Mouse (Mus musculus): Measurements from ENCODE around the gene Cmpk2. TPM values are rescaled to one million over a fixed set of nuclear protein-coding genes. Genes with fewer than 3 reads are reported as not detected.
"Not testable (repeated sequence)": the region's sequence is repeated elsewhere in the genome, so short reads cannot be mapped to it uniquely, and the experiment has no call there.

The Cmpk2 gene
- polyA plus RNA-seq, 1 experiment from 2014 or later: 15.7 TPM

DNA sequence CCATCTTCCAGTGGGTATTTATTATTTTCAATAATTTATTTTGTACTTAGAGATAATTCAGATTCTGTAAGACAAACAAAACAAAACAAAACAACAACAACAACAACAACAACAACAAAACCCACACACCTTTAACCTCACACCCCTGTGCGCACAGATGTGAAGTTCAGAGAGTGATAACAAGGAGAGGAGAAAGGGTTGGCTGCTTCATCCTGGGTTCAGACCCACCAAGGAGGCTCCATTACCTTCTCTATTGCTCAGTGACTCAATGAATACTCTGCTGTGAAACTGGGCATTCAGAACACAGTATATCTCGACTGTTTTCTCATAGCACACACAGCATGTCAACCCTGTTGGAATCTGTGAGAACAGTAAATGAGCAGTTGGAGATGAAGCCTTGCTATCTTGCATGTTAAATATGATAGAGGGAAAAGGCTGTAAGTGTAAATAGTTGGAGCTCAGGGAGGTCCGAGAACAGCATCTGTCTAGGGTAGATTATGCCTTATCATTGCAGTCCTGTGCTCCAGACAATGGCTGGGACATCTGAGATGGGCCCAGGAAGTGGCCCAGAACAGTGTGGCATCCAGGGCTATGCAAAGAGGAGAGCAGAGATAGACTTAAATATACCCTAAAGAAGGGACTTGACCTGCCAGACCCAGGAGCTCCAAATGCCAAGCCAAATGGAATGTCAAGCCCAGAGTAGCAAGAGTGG, 3.9 kb downstream of the Cmpk2 start:
- Histone ChIP-seq H3K4me1 (replicated peaks; ENCODE audit: insufficient read depth, low read length) (peaks cover 7% of the 10 kb centered on the region; the same call in 1 of the 2 replicates), H3K9ac (ENCODE audit: low read depth, low read length) (no peak overlapping the region), H3K4me2 (ENCODE audit: low read length) (no peak overlapping the region), H3K27ac (peak overlapping the region; percentile 36; the same call in 1 of the 2 replicates), H3K36me3 (ENCODE audit: insufficient read depth, low read length) (peaks cover 9% of the 10 kb centered on the region; the same call in 1 of the 2 replicates), H3K27me3 (ENCODE audit: insufficient read depth, low read length) (no peaks in the 10 kb centered on the region), H3K9me3 (replicated peaks; ENCODE audit: low read length) (no peaks in the 10 kb centered on the region), H3K4me3 (replicated peaks; ENCODE audit: low read depth, low read length) (no peak overlapping the region)
- no peak for ATAC-seq (replicated peaks; ENCODE audit: low FRiP score, low read depth)
- TF ChIP-seq CTCF (IDR thresholded peaks at IDR 0.05; ENCODE audit: low read depth): no peak
- 87% methylated on average over 3 of the region's 3 CpGs for WGBS
- no peak for DNase-seq (ENCODE audit: low spot score)

DNA sequence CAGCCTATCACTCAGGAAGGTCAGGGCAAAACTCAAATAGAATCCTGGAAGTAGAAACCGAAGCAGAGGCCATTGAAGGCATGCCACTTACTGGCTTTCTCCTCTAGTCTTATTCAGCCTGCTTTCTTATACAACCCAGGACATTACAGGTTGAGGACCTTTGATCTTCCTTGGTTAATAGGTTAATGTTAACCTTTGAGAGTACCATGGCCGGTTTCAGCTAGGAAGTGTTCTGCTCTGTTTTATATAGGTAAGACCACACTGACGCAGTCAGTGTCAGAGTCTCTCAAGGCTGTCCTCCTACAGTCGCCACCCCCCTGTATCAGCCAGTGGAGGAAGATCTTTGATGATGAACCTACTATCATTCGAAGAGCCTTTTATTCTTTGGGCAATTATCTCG, 4.7 kb downstream of the Cmpk2 start:
- peaks cover 11% of the 10 kb centered on the region; the same call in 1 of the 2 replicates for H3K36me3 ChIP-seq (ENCODE audit: insufficient read depth, low read length)
- no peak overlapping the region for H3K27ac ChIP-seq
- WGBS: 84% methylated on average over 6 of the region's 6 CpGs
- no peak overlapping the region for H3K4me3 ChIP-seq (replicated peaks; ENCODE audit: low read depth, low read length)
- no peaks in the 10 kb centered on the region for H3K9me3 ChIP-seq (replicated peaks; ENCODE audit: low read length)
- no peaks in the 10 kb centered on the region for H3K27me3 ChIP-seq (ENCODE audit: insufficient read depth, low read length)
- TF ChIP-seq CTCF (IDR thresholded peaks at IDR 0.05; ENCODE audit: low read depth): no peak
- H3K4me2 ChIP-seq (ENCODE audit: low read length): no peak overlapping the region
- DNase-seq (ENCODE audit: low spot score) (no peak), ATAC-seq (replicated peaks; ENCODE audit: low FRiP score, low read depth) (peak; percentile 57; the same call in 1 of the 2 replicates)
- H3K4me1 ChIP-seq (replicated peaks; ENCODE audit: insufficient read depth, low read length): peaks cover 7% of the 10 kb centered on the region; the same call in 1 of the 2 replicates
- no peak overlapping the region for H3K9ac ChIP-seq (ENCODE audit: low read depth, low read length)

DNA sequence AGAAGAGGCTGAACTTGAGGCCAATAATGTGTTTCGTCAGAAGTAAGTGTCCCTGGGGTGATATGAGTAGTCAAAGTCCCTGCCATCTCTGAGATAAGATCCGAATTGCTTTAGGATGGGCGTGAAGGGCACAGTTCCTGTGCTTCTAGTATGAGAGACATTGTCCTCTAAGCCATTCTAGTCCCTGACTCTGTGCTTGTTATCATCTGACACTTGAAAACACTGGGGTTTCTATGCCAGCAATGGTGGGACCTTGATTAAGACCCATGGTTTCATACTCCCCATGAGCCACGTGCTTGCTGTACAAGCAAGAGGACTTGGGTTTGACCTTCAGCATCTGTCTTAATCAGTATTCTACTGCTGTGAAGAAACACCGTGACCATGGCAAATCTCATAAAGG, 8.2 kb downstream of the Cmpk2 start:
- no peak overlapping the region for H3K4me2 ChIP-seq (ENCODE audit: low read length)
- H3K27ac ChIP-seq: no peak overlapping the region
- no peak overlapping the region for H3K9ac ChIP-seq (ENCODE audit: low read depth, low read length)
- H3K4me3 ChIP-seq (replicated peaks; ENCODE audit: low read depth, low read length): no peak overlapping the region
- TF ChIP-seq CTCF (IDR thresholded peaks at IDR 0.05; ENCODE audit: low read depth): no peak
- ATAC-seq (replicated peaks; ENCODE audit: low FRiP score, low read depth) (no peak), DNase-seq (ENCODE audit: low spot score) (no peak)
- WGBS: 92% methylated on average over 5 of the region's 5 CpGs
- no peaks in the 10 kb centered on the region for H3K4me1 ChIP-seq (replicated peaks; ENCODE audit: insufficient read depth, low read length)
- no peaks in the 10 kb centered on the region for H3K9me3 ChIP-seq (replicated peaks; ENCODE audit: low read length)
- no peaks in the 10 kb centered on the region for H3K27me3 ChIP-seq (ENCODE audit: insufficient read depth, low read length)
- peaks cover 11% of the 10 kb centered on the region; the same call in 1 of the 2 replicates for H3K36me3 ChIP-seq (ENCODE audit: insufficient read depth, low read length)

DNA sequence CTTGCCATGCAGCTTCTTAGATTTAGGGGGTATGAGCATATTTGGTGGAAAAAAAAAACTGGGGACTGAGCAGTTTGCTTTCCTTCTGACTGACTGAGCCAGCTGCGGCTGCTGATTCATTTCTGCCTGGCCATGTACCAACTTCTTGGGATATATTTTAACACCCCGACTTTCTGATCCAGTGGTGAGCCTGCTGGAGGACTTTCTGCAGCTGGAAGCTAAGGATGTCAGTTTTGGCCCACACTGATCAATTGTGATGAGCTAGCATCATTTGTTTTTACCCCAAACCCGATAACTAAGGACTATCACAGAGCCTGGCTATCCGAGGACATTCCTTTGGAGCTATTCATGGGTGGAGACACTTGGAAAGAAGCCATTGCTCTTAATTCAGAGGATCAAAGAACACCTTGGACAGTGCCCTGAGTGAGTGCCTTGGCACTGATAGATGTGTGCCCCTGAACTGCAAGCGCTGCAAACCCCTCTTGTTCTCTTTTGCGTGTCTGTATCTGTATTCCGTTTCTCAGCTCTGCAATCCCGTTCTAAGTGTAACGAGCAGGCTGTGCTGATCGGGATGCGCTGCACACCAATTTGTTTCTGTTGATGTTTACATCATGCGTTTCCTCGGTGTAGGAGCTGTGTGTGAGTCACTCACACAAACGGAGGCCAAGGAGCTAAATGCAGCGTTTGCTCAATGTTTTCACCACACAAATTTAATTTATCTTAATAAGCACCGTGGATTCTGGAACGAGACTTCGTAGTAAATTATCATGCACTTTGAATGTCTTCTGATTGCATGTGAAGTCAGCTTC, 9.4 kb downstream of the Cmpk2 start:
- Histone ChIP-seq H3K4me1 (replicated peaks; ENCODE audit: insufficient read depth, low read length) (no peaks in the 10 kb centered on the region), H3K4me3 (replicated peaks; ENCODE audit: low read depth, low read length) (no peak overlapping the region), H3K9ac (ENCODE audit: low read depth, low read length) (no peak overlapping the region), H3K36me3 (ENCODE audit: insufficient read depth, low read length) (peaks cover 11% of the 10 kb centered on the region; the same call in 1 of the 2 replicates), H3K27ac (no peak overlapping the region), H3K4me2 (ENCODE audit: low read length) (no peak overlapping the region), H3K9me3 (replicated peaks; ENCODE audit: low read length) (no peaks in the 10 kb centered on the region), H3K27me3 (ENCODE audit: insufficient read depth, low read length) (no peaks in the 10 kb centered on the region)
- DNase-seq (ENCODE audit: low spot score): no peak
- WGBS: 81% methylated on average over 18 of the region's 18 CpGs
- ATAC-seq (replicated peaks; ENCODE audit: low FRiP score, low read depth): no peak
- no peak for TF ChIP-seq CTCF (IDR thresholded peaks at IDR 0.05; ENCODE audit: low read depth)

DNA sequence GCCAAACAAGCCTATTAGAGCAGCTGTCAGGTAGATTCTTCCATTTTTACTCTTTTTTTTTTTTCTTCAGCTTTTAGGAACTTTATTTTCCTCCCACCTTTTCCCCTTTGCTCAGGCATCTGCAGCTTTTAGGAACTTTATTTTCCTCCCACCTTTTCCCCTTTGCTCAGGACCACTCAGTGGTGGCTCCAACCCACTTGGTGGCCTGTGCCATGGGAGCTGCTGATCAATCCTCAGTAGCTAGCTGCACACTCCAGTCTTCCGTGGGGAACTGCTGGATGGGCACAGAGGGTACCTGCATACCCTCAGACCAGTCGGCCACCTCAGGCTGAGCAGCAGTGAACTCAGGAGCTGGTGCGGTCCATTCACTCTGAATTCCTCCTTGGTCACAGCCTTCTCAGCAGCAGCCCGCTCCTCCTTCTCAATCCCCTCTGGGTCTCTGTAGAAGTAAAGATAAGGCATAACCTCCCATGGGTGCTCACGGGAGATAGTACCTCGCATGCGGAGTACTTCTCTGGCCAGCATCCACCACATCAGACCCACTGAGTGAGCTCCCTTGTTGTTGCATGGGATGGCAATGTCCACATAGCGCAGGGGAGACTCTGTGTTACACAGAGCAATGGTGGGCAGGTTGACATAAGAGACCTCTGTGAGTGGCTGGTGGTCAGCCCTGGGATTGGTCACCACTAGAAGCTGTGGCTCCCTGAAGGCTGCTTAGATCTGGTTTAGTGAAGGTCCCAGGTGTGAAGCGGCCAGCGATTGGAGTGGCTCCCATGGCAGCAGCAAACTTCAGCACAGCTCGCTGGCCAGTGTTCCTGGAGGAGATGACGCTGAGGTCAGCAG, 17.0 kb downstream of the Cmpk2 start:
- WGBS: 91% methylated on average over 12 of the region's 12 CpGs

More for the DNA sequence above, 17.0 kb downstream of the Cmpk2 start:
- not testable (repeated sequence) for DNase-seq (ENCODE audit: low spot score); H3K4me2 ChIP-seq (ENCODE audit: low read length); H3K27ac ChIP-seq; H3K4me3 ChIP-seq (replicated peaks; ENCODE audit: low read depth, low read length); H3K9ac ChIP-seq (ENCODE audit: low read depth, low read length); H3K4me1 ChIP-seq (replicated peaks; ENCODE audit: insufficient read depth, low read length); ATAC-seq (replicated peaks; ENCODE audit: low FRiP score, low read depth); H3K9me3 ChIP-seq (replicated peaks; ENCODE audit: low read length); H3K36me3 ChIP-seq (ENCODE audit: insufficient read depth, low read length); H3K27me3 ChIP-seq (ENCODE audit: insufficient read depth, low read length)

All from kidney, postnatal 0 days (tissue).